9 mouse cellular contexts compared by ENCODE assay signal in the genomic region with DNA sequence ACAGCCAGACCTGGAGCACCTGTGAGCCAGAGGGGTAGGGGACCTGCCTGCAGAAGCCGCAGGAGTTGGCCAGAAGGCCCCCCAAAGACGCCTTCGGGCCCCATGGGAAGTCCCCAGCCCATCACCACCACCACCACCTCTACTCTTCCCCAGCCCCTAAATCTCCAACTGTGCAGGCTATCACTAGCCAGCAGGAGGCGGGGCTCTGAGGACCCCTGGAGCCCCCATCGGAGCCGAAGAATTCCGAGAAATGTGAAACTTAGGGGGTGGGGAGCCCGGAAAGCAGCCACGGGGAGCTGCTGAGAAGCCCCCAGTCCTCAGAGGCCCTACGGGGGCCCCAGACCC. TPM values are rescaled to one million over a fixed set of nuclear protein-coding genes. Genes with fewer than 3 reads are reported as not detected.
DNase-seq lines count a peak whose midpoint lies in the region; ATAC-seq and TF ChIP-seq lines count a peak whose summit lies in the region.
"Had no signal": no experiment of that assay in that cellular context is flagged by ENCODE, and none has a peak within 500 bp of the region (broad histone marks: within the 10 kb centered on the region; RNA-seq: fewer than 3 reads in every experiment).

No protein-coding gene starts in this region.

- H3K9me3 ChIP-seq in heart, embryonic 16.5 days (replicated peaks; ENCODE audit: control insufficient read depth, low read length): no peaks in the 10 kb centered on the region
- H3K9me3 ChIP-seq in hindbrain, embryonic 10.5 days: no peaks in the 10 kb centered on the region
- H3K9me3 ChIP-seq: G1E had no signal

- TF ChIP-seq POLR2A in heart, adult 2 months (IDR thresholded peaks at IDR 0.05; ENCODE audit: insufficient read depth, low read depth, low read length): no peak
- no peak for TF ChIP-seq POLR2A in bone marrow macrophage, adult 2 months (IDR thresholded peaks at IDR 0.05; ENCODE audit: borderline replicate concordance, low read depth, low read length)

- peak overlapping the region; percentile 57 for H3K4me2 ChIP-seq in heart, embryonic 16.5 days (ENCODE audit: low read depth, low read length)

- H3K9ac ChIP-seq in heart, embryonic 16.5 days (ENCODE audit: low read length): peak overlapping the region; percentile 35
- H3K9ac ChIP-seq in heart, adult 2 months (ENCODE audit: low read depth, low read length): no peak overlapping the region

- TF ChIP-seq EP300 in heart, adult 2 months (IDR thresholded peaks at IDR 0.05; ENCODE audit: insufficient read depth, low read depth, low read length): no peak

- no peak overlapping the region for H3K27ac ChIP-seq in heart, embryonic 16.5 days (ENCODE audit: low read length)
- no peak overlapping the region for H3K27ac ChIP-seq in heart, adult 2 months
- no peak overlapping the region for H3K27ac ChIP-seq in bone marrow macrophage, adult 2 months (ENCODE audit: insufficient read depth, low read depth, low read length)
- peak overlapping the region; percentile 79 for H3K27ac ChIP-seq in hindbrain, embryonic 10.5 days

- no peak for DNase-seq in heart, adult 2 months
- DNase-seq in hindbrain, embryonic 10.5 days (ENCODE audit: low spot score): no peak
- peak; percentile 38 for DNase-seq in mesoderm, embryonic 11.5 days (ENCODE audit: low read depth, low spot score)
- no peak for DNase-seq in cerebellum, adult 9-11 months
- no peak for DNase-seq in cerebellum, postnatal 36 days
- DNase-seq in urinary bladder, adult 2 months (ENCODE audit: low spot score): no peak

- no peak for TF ChIP-seq CTCF in heart, adult 2 months (IDR thresholded peaks at IDR 0.05)
- TF ChIP-seq CTCF in bone marrow macrophage, adult 2 months (IDR thresholded peaks at IDR 0.05; ENCODE audit: low read depth, low read length): no peak

- peak overlapping the region; percentile 33 for H3K4me3 ChIP-seq in heart, embryonic 16.5 days (ENCODE audit: low read length)
- H3K4me3 ChIP-seq in heart, adult 2 months: no peak overlapping the region; the same call in 1 of the 2 replicates
- peak overlapping the region; percentile 6 for H3K4me3 ChIP-seq in bone marrow macrophage, adult 2 months (ENCODE audit: insufficient read depth, low read length)
- H3K4me3 ChIP-seq in hindbrain, embryonic 10.5 days: peak overlapping the region; percentile 58

- H3K36me3 ChIP-seq in heart, embryonic 16.5 days (ENCODE audit: control insufficient read depth, insufficient read depth): no peaks in the 10 kb centered on the region
- H3K36me3 ChIP-seq in heart, adult 2 months (ENCODE audit: control insufficient read depth, insufficient read depth, low read length): no peaks in the 10 kb centered on the region
- no peaks in the 10 kb centered on the region for H3K36me3 ChIP-seq in hindbrain, embryonic 10.5 days
- H3K36me3 ChIP-seq: G1E had no signal

- H3K27me3 ChIP-seq in heart, embryonic 16.5 days (ENCODE audit: control insufficient read depth, insufficient read depth, low read length): peaks cover 19% of the 10 kb centered on the region
- H3K27me3 ChIP-seq in heart, adult 2 months (ENCODE audit: control insufficient read depth, insufficient read depth, low read length): peaks cover 5% of the 10 kb centered on the region; the same call in 1 of the 2 replicates
- H3K27me3 ChIP-seq in hindbrain, embryonic 10.5 days (ENCODE audit: insufficient read depth, poor library complexity, severe bottlenecking): peaks cover 75% of the 10 kb centered on the region

- peaks cover 20% of the 10 kb centered on the region for H3K4me1 ChIP-seq in heart, embryonic 16.5 days (ENCODE audit: control insufficient read depth, insufficient read depth, low read length)
- H3K4me1 ChIP-seq in heart, adult 2 months (ENCODE audit: control insufficient read depth, insufficient read depth, low read length): peaks cover 6% of the 10 kb centered on the region; the same call in 1 of the 2 replicates
- H3K4me1 ChIP-seq in bone marrow macrophage, adult 2 months (ENCODE audit: control insufficient read depth, insufficient read depth, low read length): peaks cover 8% of the 10 kb centered on the region
- H3K4me1 ChIP-seq in hindbrain, embryonic 10.5 days (replicated peaks): peaks cover 27% of the 10 kb centered on the region

- no peak for ATAC-seq in heart, embryonic 16.5 days (replicated peaks; ENCODE audit: extremely low read depth, insufficient read depth, low FRiP score)

- H3K79me2 ChIP-seq in heart, adult 2 months (replicated peaks; ENCODE audit: control insufficient read depth, insufficient read depth, low read length): no peaks in the 10 kb centered on the region

- intact Hi-C loops in heart, adult 2 months (cut with DNase I): no loop called here

- 29% methylated on average over 10 of the region's 10 CpGs for WGBS in heart, embryonic 16.5 days
- 31% methylated on average over 10 of the region's 10 CpGs for WGBS in heart, adult 2 months
- WGBS in hindbrain, embryonic 10.5 days: 1% methylated on average over 10 of the region's 10 CpGs

RNA-seq across cellular contexts. Expression of a gene that starts 24.9 kb away (rescaled TPM):
- 25.6 and 25.7 TPM in 2 replicates for polyA plus RNA-seq in heart, embryonic 16.5 days (2015; fragmentation: Nextera tagmentation; extraction: Ambion mirVana)
- total RNA-seq in heart, adult 2 months (2021): 10 to 100 TPM; 47.2 to 49.9 TPM
- polyA plus RNA-seq in heart, adult 2 months (2012; rRNA removed): 119 and 154 TPM in 2 replicates
- polyA plus RNA-seq in bone marrow macrophage, adult 2 months (2012; ENCODE audit: insufficient read depth, insufficient read length, missing spikeins): 77.3 and 78.2 TPM in 2 replicates
- 25.5 and 28.9 TPM in 2 replicates for polyA plus RNA-seq in hindbrain, embryonic 10.5 days (2016; fragmentation: Nextera tagmentation; extraction: Ambion mirVana)
- 51.3 and 51.9 TPM in 2 replicates for polyA plus RNA-seq in urinary bladder, adult 2 months (2012; rRNA removed)

RNA-seq across cellular contexts. Expression of a gene that starts 34.8 kb away (rescaled TPM):
- polyA plus RNA-seq in heart, embryonic 16.5 days (2015; fragmentation: Nextera tagmentation; extraction: Ambion mirVana): 15.3 and 19.2 TPM in 2 replicates
- 100 to 1,000 TPM; 259 to 300 TPM for total RNA-seq in heart, adult 2 months (2021)
- 382 and 432 TPM in 2 replicates for polyA plus RNA-seq in heart, adult 2 months (2012; rRNA removed)
- polyA plus RNA-seq in bone marrow macrophage, adult 2 months (2012; ENCODE audit: insufficient read depth, insufficient read length, missing spikeins): not detected in 2 replicates
- 0.12 and 0.52 TPM in 2 replicates for polyA plus RNA-seq in hindbrain, embryonic 10.5 days (2016; fragmentation: Nextera tagmentation; extraction: Ambion mirVana)
- polyA plus RNA-seq in urinary bladder, adult 2 months (2012; rRNA removed): 15.1 and 28.4 TPM in 2 replicates
- polyA plus RNA-seq: G1E had no signal

RNA-seq across cellular contexts. Expression of a gene that starts 43.8 kb away (rescaled TPM):
- 210 and 225 TPM in 2 replicates for polyA plus RNA-seq in heart, embryonic 16.5 days (2015; fragmentation: Nextera tagmentation; extraction: Ambion mirVana)
- total RNA-seq in heart, adult 2 months (2021): 10 to 100 TPM; 43.9 to 51.0 TPM
- polyA plus RNA-seq in heart, adult 2 months (2012; rRNA removed): 51.3 and 69.7 TPM in 2 replicates
- 81.0 and 87.8 TPM in 2 replicates for polyA plus RNA-seq in bone marrow macrophage, adult 2 months (2012; ENCODE audit: insufficient read depth, insufficient read length, missing spikeins)
- polyA plus RNA-seq in hindbrain, embryonic 10.5 days (2016; fragmentation: Nextera tagmentation; extraction: Ambion mirVana): 409 and 440 TPM in 2 replicates
- polyA plus RNA-seq in urinary bladder, adult 2 months (2012; rRNA removed): 7.9 and 9.9 TPM in 2 replicates

Comparison
In these comparisons a context has a peak if more than half of its experiments do, and no peak if none do; other contexts are left out.
1. RNA of a gene that starts 34.8 kb away (polyA plus RNA-seq): 382 to 432 TPM in heart, adult 2 months; 15.3 to 19.2 TPM in heart, embryonic 16.5 days, 15.1 to 28.4 TPM in urinary bladder, adult 2 months, 0.12 to 0.52 TPM in hindbrain, embryonic 10.5 days and not detected in bone marrow macrophage, adult 2 months; every median in the first group is over 10 times any median in the second.